Mouse (Mus musculus): ENCODE data around the gene Birc5. TPM values are rescaled to one million over a fixed set of nuclear protein-coding genes. Genes with fewer than 3 reads are reported as not detected.

The Birc5 gene
- polyA plus RNA-seq, 1 experiment from 2014 or later, result 340 TPM

GRCm38 (mm10) chr11:117889887-117890340 lies 40.9 kb downstream of the Birc5 start:
- no peak for DNase-seq (ENCODE audit: low spot score)
- Histone ChIP-seq H3K4me1 (replicated peaks; ENCODE audit: control insufficient read depth, insufficient read depth, low read length) (peaks cover 41% of the 10 kb centered on the region), H3K36me3 (ENCODE audit: control insufficient read depth, insufficient read depth, low read length) (no peaks in the 10 kb centered on the region), H3K4me3 (ENCODE audit: low read depth, low read length) (peak overlapping the region; percentile 19; the same call in 1 of the 2 replicates), H3K9ac (ENCODE audit: low read length) (peak overlapping the region; percentile 17), H3K4me2 (ENCODE audit: low read length) (peak overlapping the region; percentile 46), H3K9me3 (ENCODE audit: control insufficient read depth, low read length) (no peaks in the 10 kb centered on the region), H3K27me3 (replicated peaks; ENCODE audit: control insufficient read depth, insufficient read depth, low read length) (no peaks in the 10 kb centered on the region), H3K27ac (ENCODE audit: low read depth) (peak overlapping the region; percentile 59; the same call in 1 of the 2 replicates)
- ATAC-seq (replicated peaks; ENCODE audit: low FRiP score, low TSS enrichment, low read depth), result 0 out of 2 replicates have a peak, but pooled peaks have one; percentile 30
- WGBS, result 20% methylated on average over 11 of the region's 11 CpGs

GRCm38 (mm10) chr11:117890519-117891282 lies 41.6 kb downstream of the Birc5 start:
- 0 out of 2 replicates have a peak overlapping the region, but pooled peaks have one; percentile 59 for H3K27ac ChIP-seq (ENCODE audit: low read depth)
- DNase-seq (ENCODE audit: low spot score), result no peak
- no peaks in the 10 kb centered on the region for H3K36me3 ChIP-seq (ENCODE audit: control insufficient read depth, insufficient read depth, low read length)
- H3K9me3 ChIP-seq (ENCODE audit: control insufficient read depth, low read length), result no peaks in the 10 kb centered on the region
- H3K27me3 ChIP-seq (replicated peaks; ENCODE audit: control insufficient read depth, insufficient read depth, low read length), result no peaks in the 10 kb centered on the region
- peak overlapping the region; percentile 46 for H3K4me2 ChIP-seq (ENCODE audit: low read length)
- WGBS, result 31% methylated on average over 13 of the region's 13 CpGs
- no peak for ATAC-seq (replicated peaks; ENCODE audit: low FRiP score, low TSS enrichment, low read depth)
- H3K9ac ChIP-seq (ENCODE audit: low read length), result no peak overlapping the region
- 0 out of 2 replicates have a peak overlapping the region, but pooled peaks have one; percentile 1 for H3K4me3 ChIP-seq (ENCODE audit: low read depth, low read length)
- H3K4me1 ChIP-seq (replicated peaks; ENCODE audit: control insufficient read depth, insufficient read depth, low read length), result peaks cover 41% of the 10 kb centered on the region

GRCm38 (mm10) chr11:117891581-117892175 lies 42.6 kb downstream of the Birc5 start:
- no peak for DNase-seq (ENCODE audit: low spot score)
- Histone ChIP-seq H3K4me3 (ENCODE audit: low read depth, low read length) (no peak overlapping the region), H3K9ac (ENCODE audit: low read length) (no peak overlapping the region), H3K27me3 (replicated peaks; ENCODE audit: control insufficient read depth, insufficient read depth, low read length) (no peaks in the 10 kb centered on the region), H3K36me3 (ENCODE audit: control insufficient read depth, insufficient read depth, low read length) (no peaks in the 10 kb centered on the region), H3K4me2 (ENCODE audit: low read length) (no peak overlapping the region), H3K9me3 (ENCODE audit: control insufficient read depth, low read length) (no peaks in the 10 kb centered on the region), H3K4me1 (replicated peaks; ENCODE audit: control insufficient read depth, insufficient read depth, low read length) (peaks cover 41% of the 10 kb centered on the region), H3K27ac (ENCODE audit: low read depth) (no peak overlapping the region)
- WGBS, result 80% methylated on average over 19 of the region's 19 CpGs
- no peak for ATAC-seq (replicated peaks; ENCODE audit: low FRiP score, low TSS enrichment, low read depth)

- H3K9ac ChIP-seq (ENCODE audit: low read length), result no peak overlapping the region
- no peak overlapping the region for H3K4me2 ChIP-seq (ENCODE audit: low read length)
- no peak overlapping the region for H3K27ac ChIP-seq (ENCODE audit: low read depth)
- H3K27me3 ChIP-seq (replicated peaks; ENCODE audit: control insufficient read depth, insufficient read depth, low read length), result no peaks in the 10 kb centered on the region
- DNase-seq (ENCODE audit: low spot score) (no peak), ATAC-seq (replicated peaks; ENCODE audit: low FRiP score, low TSS enrichment, low read depth) (no peak)
- 49% methylated on average over 6 of the region's 6 CpGs for WGBS
- H3K4me3 ChIP-seq (ENCODE audit: low read depth, low read length), result no peak overlapping the region
- no peaks in the 10 kb centered on the region for H3K9me3 ChIP-seq (ENCODE audit: control insufficient read depth, low read length)
- H3K36me3 ChIP-seq (ENCODE audit: control insufficient read depth, insufficient read depth, low read length), result no peaks in the 10 kb centered on the region
- H3K4me1 ChIP-seq (replicated peaks; ENCODE audit: control insufficient read depth, insufficient read depth, low read length), result peaks cover 41% of the 10 kb centered on the region
These were observed 43.1 kb downstream of the Birc5 start for GRCm38 (mm10) chr11:117892199-117892598.

- Histone ChIP-seq H3K27me3 (replicated peaks; ENCODE audit: control insufficient read depth, insufficient read depth, low read length) (no peaks in the 10 kb centered on the region), H3K4me2 (ENCODE audit: low read length) (no peak overlapping the region), H3K27ac (ENCODE audit: low read depth) (no peak overlapping the region), H3K36me3 (ENCODE audit: control insufficient read depth, insufficient read depth, low read length) (no peaks in the 10 kb centered on the region), H3K4me1 (replicated peaks; ENCODE audit: control insufficient read depth, insufficient read depth, low read length) (peaks cover 24% of the 10 kb centered on the region), H3K4me3 (ENCODE audit: low read depth, low read length) (no peak overlapping the region), H3K9ac (ENCODE audit: low read length) (no peak overlapping the region), H3K9me3 (ENCODE audit: control insufficient read depth, low read length) (no peaks in the 10 kb centered on the region)
- ATAC-seq (replicated peaks; ENCODE audit: low FRiP score, low TSS enrichment, low read depth) (no peak), DNase-seq (ENCODE audit: low spot score) (no peak)
- WGBS, result 51% methylated on average over 10 of the region's 10 CpGs
These were observed 45.6 kb downstream of the Birc5 start for GRCm38 (mm10) chr11:117894676-117895075.

- 51% methylated on average over 2 of the region's 2 CpGs for WGBS
- H3K27me3 ChIP-seq (replicated peaks; ENCODE audit: control insufficient read depth, insufficient read depth, low read length), result no peaks in the 10 kb centered on the region
- peaks cover 5% of the 10 kb centered on the region for H3K4me1 ChIP-seq (replicated peaks; ENCODE audit: control insufficient read depth, insufficient read depth, low read length)
- H3K4me2 ChIP-seq (ENCODE audit: low read length), result no peak overlapping the region
- no peaks in the 10 kb centered on the region for H3K9me3 ChIP-seq (ENCODE audit: control insufficient read depth, low read length)
- no peak overlapping the region for H3K9ac ChIP-seq (ENCODE audit: low read length)
- no peak overlapping the region for H3K4me3 ChIP-seq (ENCODE audit: low read depth, low read length)
- no peaks in the 10 kb centered on the region for H3K36me3 ChIP-seq (ENCODE audit: control insufficient read depth, insufficient read depth, low read length)
- H3K27ac ChIP-seq (ENCODE audit: low read depth), result no peak overlapping the region
- DNase-seq (ENCODE audit: low spot score), result no peak
- ATAC-seq (replicated peaks; ENCODE audit: low FRiP score, low TSS enrichment, low read depth), result no peak
These were observed 47.5 kb downstream of the Birc5 start for GRCm38 (mm10) chr11:117896533-117896932.

GRCm38 (mm10) chr11:117902282-117902681 lies 53.2 kb downstream of the Birc5 start:
- no peak for DNase-seq (ENCODE audit: low spot score)
- 75% methylated on average over 2 of the region's 2 CpGs for WGBS
- no peak for ATAC-seq (replicated peaks; ENCODE audit: low FRiP score, low TSS enrichment, low read depth)
- Histone ChIP-seq H3K36me3 (ENCODE audit: control insufficient read depth, insufficient read depth, low read length) (no peaks in the 10 kb centered on the region), H3K9ac (ENCODE audit: low read length) (no peak overlapping the region), H3K4me1 (replicated peaks; ENCODE audit: control insufficient read depth, insufficient read depth, low read length) (no peaks in the 10 kb centered on the region; the same call in 1 of the 2 replicates), H3K9me3 (ENCODE audit: control insufficient read depth, low read length) (no peaks in the 10 kb centered on the region), H3K27ac (ENCODE audit: low read depth) (no peak overlapping the region), H3K4me3 (ENCODE audit: low read depth, low read length) (no peak overlapping the region), H3K4me2 (ENCODE audit: low read length) (no peak overlapping the region), H3K27me3 (replicated peaks; ENCODE audit: control insufficient read depth, insufficient read depth, low read length) (no peaks in the 10 kb centered on the region)

- no peak overlapping the region for H3K9ac ChIP-seq (ENCODE audit: low read length)
- no peaks in the 10 kb centered on the region for H3K36me3 ChIP-seq (ENCODE audit: control insufficient read depth, insufficient read depth, low read length)
- H3K9me3 ChIP-seq (ENCODE audit: control insufficient read depth, low read length), result no peaks in the 10 kb centered on the region
- no peak overlapping the region for H3K27ac ChIP-seq (ENCODE audit: low read depth)
- H3K4me3 ChIP-seq (ENCODE audit: low read depth, low read length), result no peak overlapping the region
- no peak for ATAC-seq (replicated peaks; ENCODE audit: low FRiP score, low TSS enrichment, low read depth)
- no peaks in the 10 kb centered on the region for H3K27me3 ChIP-seq (replicated peaks; ENCODE audit: control insufficient read depth, insufficient read depth, low read length)
- H3K4me2 ChIP-seq (ENCODE audit: low read length), result no peak overlapping the region
- H3K4me1 ChIP-seq (replicated peaks; ENCODE audit: control insufficient read depth, insufficient read depth, low read length), result no peaks in the 10 kb centered on the region; the same call in 1 of the 2 replicates
- 78% methylated on average over 8 of the region's 8 CpGs for WGBS
- DNase-seq (ENCODE audit: low spot score), result no peak
These were observed 55.4 kb downstream of the Birc5 start for GRCm38 (mm10) chr11:117904442-117904841.

Data from intestine, embryonic 14.5 days (tissue).